Mouse (Mus musculus) bone marrow, adult 2 months (tissue): ENCODE measurements around the gene Mrpl53. TPM values are rescaled to one million over a fixed set of nuclear protein-coding genes. Genes with fewer than 3 reads are reported as not detected.
A peak's percentile ranks its signal among the peaks of the same experiment; 100 is the strongest.
"Not testable (repeated sequence)": the region's sequence is repeated elsewhere in the genome, so short reads cannot be mapped to it uniquely, and the experiment has no call there.

Source experiments
- H3K27ac ChIP-seq: fragments of 200-500 bp; 2 replicates; pipeline ENCODE4 v1.5.1; 2012; ENCODE audit warnings: low read depth, mild to moderate bottlenecking, control low read depth, inconsistent platforms, low read length; ENCODE audit not compliant: control insufficient read depth, poor library complexity, insufficient read depth
- H3K4me1 ChIP-seq: fragments of 200-500 bp; 2 replicates; pipeline ENCODE4 v1.6.1; 2011; ENCODE audit warnings: low read length; ENCODE audit not compliant: control insufficient read depth, insufficient read depth
- H3K4me3 ChIP-seq: fragments of 200-500 bp; replicated peaks from 2 replicates; pipeline ENCODE3; 2011; ENCODE audit warnings: mild to moderate bottlenecking, low read depth, low read length, control low read depth; ENCODE audit not compliant: control insufficient read depth
- CTCF ChIP-seq: fragments of 200-500 bp; IDR thresholded peaks from 2 replicates; pipeline ENCODE4 v1.5.1; 2011; ENCODE audit warnings: low read length, control low read depth; ENCODE audit not compliant: control insufficient read depth, insufficient read depth
- POLR2A ChIP-seq: fragments of 200-500 bp; IDR thresholded peaks from 2 replicates; pipeline ENCODE4 v1.6.1; 2011; ENCODE audit warnings: low read depth, mild to moderate bottlenecking, control low read depth, low read length, borderline replicate concordance; ENCODE audit not compliant: control insufficient read depth
- WGBS: fragments of 180-500 bp; shearing (Covaris S2); methylation state at CpG from one replicate; pipeline ENCODE4 v1.1.7; 2018; 5-methylcytosine and 5-hydroxymethylcytosine counted together
- polyA plus RNA-seq: library from polyadenylated mRNA; stranded (reverse); fragments of >200 nt; gene quantifications from 2 replicates; pipeline ENCODE4 v1.2.4, GENCODE M21; 2011; ENCODE audit warnings: low replicate concordance; ENCODE audit not compliant: missing spikeins, insufficient read depth, insufficient read length

The Mrpl53 gene
- polyA plus RNA-seq, 1 experiment = 49.7 TPM

GRCm38 (mm10) chr6:83145209-83145608 is 36.4 kb downstream of the Mrpl53 start:
- no peaks in the 10 kb centered on the region for H3K4me1 ChIP-seq
- no peak overlapping the region for H3K4me3 ChIP-seq
- WGBS = 62% methylated on average over 2 of the region's 2 CpGs
- no peak overlapping the region for H3K27ac ChIP-seq
- no peak for TF ChIP-seq CTCF
- no peak for TF ChIP-seq POLR2A

GRCm38 (mm10) chr6:83145805-83146204 is 37.0 kb downstream of the Mrpl53 start:
- Histone ChIP-seq H3K4me1 (no peaks in the 10 kb centered on the region), H3K4me3 (no peak overlapping the region)
- 71% methylated on average over 9 of the region's 9 CpGs for WGBS

GRCm38 (mm10) chr6:83147280-83147679 is 38.4 kb downstream of the Mrpl53 start:
- Histone ChIP-seq H3K27ac (no peak overlapping the region), H3K4me3 (no peak overlapping the region), H3K4me1 (no peaks in the 10 kb centered on the region)
- TF ChIP-seq CTCF (no peak), POLR2A (no peak)
- WGBS = 61% methylated on average over 7 of the region's 7 CpGs

More at GRCm38 (mm10) chr6:83145805-83146204, 37.0 kb downstream of the Mrpl53 start:
- TF ChIP-seq CTCF (no peak), POLR2A (no peak)
- no peak overlapping the region for H3K27ac ChIP-seq

- WGBS = 79% methylated on average over 8 of the region's 8 CpGs
- Histone ChIP-seq H3K27ac (no peak overlapping the region), H3K4me1 (peaks cover 1% of the 10 kb centered on the region; the same call in 1 of the 2 replicates), H3K4me3 (no peak overlapping the region)
- TF ChIP-seq POLR2A = no peak
- no peak for TF ChIP-seq CTCF
Observed at GRCm38 (mm10) chr6:83151721-83152120, 42.9 kb downstream of the Mrpl53 start.

- no peak for TF ChIP-seq POLR2A
- no peak for TF ChIP-seq CTCF
- H3K4me1 ChIP-seq = peaks cover 1% of the 10 kb centered on the region; the same call in 1 of the 2 replicates
- H3K4me3 ChIP-seq = no peak overlapping the region
- H3K27ac ChIP-seq = no peak overlapping the region
- WGBS = 84% methylated on average over 12 of the region's 12 CpGs
Observed at GRCm38 (mm10) chr6:83153038-83153437, 44.2 kb downstream of the Mrpl53 start.

GRCm38 (mm10) chr6:83153485-83153884 is 44.6 kb downstream of the Mrpl53 start:
- Histone ChIP-seq H3K4me3 (no peak overlapping the region), H3K27ac (no peak overlapping the region), H3K4me1 (peaks cover 1% of the 10 kb centered on the region; the same call in 1 of the 2 replicates)
- 79% methylated on average over 5 of the region's 5 CpGs for WGBS
- no peak for TF ChIP-seq POLR2A
- no peak for TF ChIP-seq CTCF

GRCm38 (mm10) chr6:83155552-83156238 is 46.9 kb downstream of the Mrpl53 start:
- H3K4me3 ChIP-seq = peak overlapping the region; percentile 48
- no peak for TF ChIP-seq POLR2A
- TF ChIP-seq CTCF = no peak
- no peak overlapping the region for H3K27ac ChIP-seq
- peaks cover 1% of the 10 kb centered on the region; the same call in 1 of the 2 replicates for H3K4me1 ChIP-seq
- 12% methylated on average over 23 of the region's 23 CpGs for WGBS

GRCm38 (mm10) chr6:83156259-83156684 is 47.4 kb downstream of the Mrpl53 start, which contains the start of the genes Wdr54 and 1700003E16Rik:
Gene Wdr54 (minus strand): TSS chr6:83156397.
Gene 1700003E16Rik (plus strand): TSS chr6:83156404.
- WGBS = 2% methylated on average over 32 of the region's 32 CpGs
- TF ChIP-seq POLR2A (no peak), CTCF (no peak)

GRCm38 (mm10) chr6:83159456-83159855 is 50.6 kb downstream of the Mrpl53 start:
- WGBS = 9% methylated on average over 3 of the region's 3 CpGs
- H3K4me3 ChIP-seq, H3K27ac ChIP-seq, H3K4me1 ChIP-seq: not testable (repeated sequence)

More at GRCm38 (mm10) chr6:83156259-83156684, 47.4 kb downstream of the Mrpl53 start, which contains the start of the genes Wdr54 and 1700003E16Rik:
- Histone ChIP-seq H3K27ac (no peak within 1 kb of the TSS), H3K4me3 (peak within 1 kb of the TSS; percentile 48), H3K4me1 (peaks cover 1% of the 10 kb centered on the region; the same call in 1 of the 2 replicates)

Other genes starting within 250 kb of the Mrpl53 start
- 0.65 and 3.2 TPM in 2 replicates for gene Sema4f, start 169.3 kb upstream of the Mrpl53 start, polyA plus RNA-seq
- 3.6 and 10.3 TPM in 2 replicates for gene M1ap, start 162.1 kb upstream of the Mrpl53 start, polyA plus RNA-seq
- gene Dok1, start 75.6 kb upstream of the Mrpl53 start, polyA plus RNA-seq = 26.6 and 39.6 TPM in 2 replicates
- gene Loxl3, start 74.9 kb upstream of the Mrpl53 start, polyA plus RNA-seq = 6.9 and 13.3 TPM in 2 replicates
- 142 and 337 TPM in 2 replicates for gene Aup1, start 54.5 kb upstream of the Mrpl53 start, polyA plus RNA-seq
- 115 and 145 TPM in 2 replicates for gene Htra2, start 53.8 kb upstream of the Mrpl53 start, polyA plus RNA-seq
- gene Dqx1, start 51.2 kb upstream of the Mrpl53 start, polyA plus RNA-seq = 5.3 and 13.5 TPM in 2 replicates
- gene Tlx2, start 38.7 kb upstream of the Mrpl53 start, polyA plus RNA-seq = not detected in 2 replicates
- gene Pcgf1, start 31.2 kb upstream of the Mrpl53 start, polyA plus RNA-seq = 32.0 and 40.8 TPM in 2 replicates
- not detected in 2 replicates for gene Lbx2, start 22.7 kb upstream of the Mrpl53 start, polyA plus RNA-seq
- gene Ccdc142, start 7.4 kb upstream of the Mrpl53 start, polyA plus RNA-seq = 1.1 and 2.5 TPM in 2 replicates
- gene Gm42688, start 7.4 kb upstream of the Mrpl53 start, polyA plus RNA-seq = 4.2 and 7.7 TPM in 2 replicates
- gene Mogs, start 6.5 kb downstream of the Mrpl53 start, polyA plus RNA-seq = 20.6 and 29.6 TPM in 2 replicates
- gene Wbp1, start 12.5 kb downstream of the Mrpl53 start, polyA plus RNA-seq = 30.0 and 41.2 TPM in 2 replicates
- 6.6 and 16.6 TPM in 2 replicates for gene Ino80b, start 16.4 kb downstream of the Mrpl53 start, polyA plus RNA-seq
- gene Rtkn, start 26.4 kb downstream of the Mrpl53 start, polyA plus RNA-seq = 1.3 and 1.6 TPM in 2 replicates
- gene Wdr54, start 47.4 kb downstream of the Mrpl53 start, polyA plus RNA-seq = not detected in 2 replicates
- not detected in 2 replicates for gene 1700003E16Rik, start 47.4 kb downstream of the Mrpl53 start, polyA plus RNA-seq
- gene Dctn1, start 56.9 kb downstream of the Mrpl53 start, polyA plus RNA-seq = 31.5 and 76.8 TPM in 2 replicates
- 1.1 TPM in 1 of 2 replicates, not detected in the other for gene Slc4a5, start 110.8 kb downstream of the Mrpl53 start, polyA plus RNA-seq
- gene Mthfd2, start 216.9 kb downstream of the Mrpl53 start, polyA plus RNA-seq = 22.0 and 30.0 TPM in 2 replicates
- gene Mob1a, start 217.0 kb downstream of the Mrpl53 start, polyA plus RNA-seq = 24.6 and 31.2 TPM in 2 replicates
- 128 and 170 TPM in 2 replicates for gene Bola3, start 240.1 kb downstream of the Mrpl53 start, polyA plus RNA-seq